Mouse (Mus musculus) midbrain, embryonic 16.5 days (tissue): ENCODE results near the gene Zfp787. TPM values are rescaled to one million over a fixed set of nuclear protein-coding genes. Genes with fewer than 3 reads are reported as not detected.

Experiments used
- ATAC-seq: fragments of 200-750 bp; cut with Nextera tagmentation; 2 replicates; pipeline ENCODE4 v1.8.0; 2017; ENCODE audit warnings: moderate TSS enrichment
- H3K27ac ChIP-seq: fragments of 300-500 bp; sonication (generic); 2 replicates; pipeline ENCODE4 v1.5.1; 2014; ENCODE audit warnings: mild to moderate bottlenecking, low read length, mixed read lengths
- H3K27me3 ChIP-seq: fragments of 300-500 bp; sonication (generic); 2 replicates; pipeline ENCODE4 v1.6.1; 2014; ENCODE audit warnings: low read depth, low read length, mixed read lengths; ENCODE audit not compliant: control insufficient read depth, insufficient read depth
- H3K36me3 ChIP-seq: fragments of 300-500 bp; sonication (generic); 2 replicates; pipeline ENCODE4 v1.6.1; 2014; ENCODE audit warnings: mild to moderate bottlenecking, low read length, moderate library complexity, mixed read lengths; ENCODE audit not compliant: control insufficient read depth, insufficient read depth
- H3K4me1 ChIP-seq: fragments of 300-500 bp; sonication (generic); 2 replicates; pipeline ENCODE4 v1.6.1; 2014; ENCODE audit warnings: mild to moderate bottlenecking, low read length, mixed read lengths; ENCODE audit not compliant: control insufficient read depth, insufficient read depth
- H3K4me2 ChIP-seq: fragments of 300-500 bp; sonication (generic); 2 replicates; pipeline ENCODE4 v1.6.1; 2014; ENCODE audit warnings: mild to moderate bottlenecking, low read length, mixed read lengths
- H3K4me3 ChIP-seq: fragments of 300-500 bp; sonication (generic); 2 replicates; pipeline ENCODE4 v1.5.1; 2014; ENCODE audit warnings: low read depth, mild to moderate bottlenecking, low read length, moderate library complexity, mixed read lengths
- H3K9ac ChIP-seq: fragments of 300-500 bp; sonication (generic); 2 replicates; pipeline ENCODE4 v1.6.1; 2014; ENCODE audit warnings: low read depth, low read length, mixed read lengths
- H3K9me3 ChIP-seq: fragments of 300-500 bp; sonication (generic); replicated peaks from 2 replicates; pipeline ENCODE4 v1.6.1; 2014; ENCODE audit warnings: mild to moderate bottlenecking, low read length, mixed read lengths; ENCODE audit not compliant: control insufficient read depth, poor library complexity, severe bottlenecking
- WGBS: fragments of 180-500 bp; shearing (Covaris S2); extraction: QIAGEN DNeasy Blood & Tissue Kit; methylation state at CpG from one replicate; pipeline ENCODE4 v1.1.7; 2014; 5-methylcytosine and 5-hydroxymethylcytosine counted together
- polyA plus RNA-seq: library from polyadenylated mRNA; unstranded; fragments of >200 nt; fragmentation: Nextera tagmentation; extraction: Ambion mirVana; gene quantifications from 2 replicates; pipeline ENCODE4 v1.2.1, GENCODE M21; 2015

The Zfp787 gene
- polyA plus RNA-seq, result 22.5 and 23.1 TPM in 2 replicates

GRCm38 (mm10) chr7:6155901-6156411 is at the start of gene Zfp787:
TSS of gene Zfp787 (minus strand) at chr7:6155997.
- peak within 1 kb of the TSS; percentile 93 for H3K9ac ChIP-seq
- no peaks in the 10 kb centered on the region for H3K27me3 ChIP-seq
- under 1% methylated on average over 43 of the region's 54 CpGs for WGBS
- no peaks in the 10 kb centered on the region for H3K36me3 ChIP-seq
- H3K9me3 ChIP-seq, result no peaks in the 10 kb centered on the region
- peak within 1 kb of the TSS; percentile 84 for H3K4me3 ChIP-seq
- peak within 1 kb of the TSS; percentile 98 for H3K4me2 ChIP-seq
- peak within 1 kb of the TSS; percentile 96 for H3K27ac ChIP-seq
- H3K4me1 ChIP-seq, result peaks cover 20% of the 10 kb centered on the region
- peak; percentile 97 for ATAC-seq

- H3K27me3 ChIP-seq, result no peaks in the 10 kb centered on the region
- 84% methylated on average over 3 of the region's 3 CpGs for WGBS
- ATAC-seq, result no peak
These were observed 48.4 kb upstream of the Zfp787 start for GRCm38 (mm10) chr7:6204200-6204599.

GRCm38 (mm10) chr7:6196790-6197189 is 41.0 kb upstream of the Zfp787 start, which contains the start of gene Galp:
TSS of gene Galp (plus strand) at chr7:6197090.
- no peaks in the 10 kb centered on the region for H3K36me3 ChIP-seq
- no peak within 1 kb of the TSS for H3K27ac ChIP-seq
- ATAC-seq, result no peak
- H3K4me1 ChIP-seq, result no peaks in the 10 kb centered on the region
- no peak within 1 kb of the TSS for H3K4me2 ChIP-seq
- 78% methylated on average over 3 of the region's 3 CpGs for WGBS
- no peak within 1 kb of the TSS for H3K4me3 ChIP-seq
- H3K27me3 ChIP-seq, result no peaks in the 10 kb centered on the region; the same call in 1 of the 2 replicates
- H3K9ac ChIP-seq, result no peak within 1 kb of the TSS
- no peaks in the 10 kb centered on the region for H3K9me3 ChIP-seq

More at GRCm38 (mm10) chr7:6204200-6204599, 48.4 kb upstream of the Zfp787 start:
- Histone ChIP-seq H3K4me3 (no peak overlapping the region), H3K9me3 (no peaks in the 10 kb centered on the region), H3K4me1 (no peaks in the 10 kb centered on the region), H3K27ac (no peak overlapping the region), H3K9ac (no peak overlapping the region), H3K36me3 (no peaks in the 10 kb centered on the region), H3K4me2 (no peak overlapping the region)

GRCm38 (mm10) chr7:6195777-6196176 is 40.0 kb upstream of the Zfp787 start:
- H3K4me2 ChIP-seq, result no peak overlapping the region
- no peaks in the 10 kb centered on the region for H3K36me3 ChIP-seq
- no peaks in the 10 kb centered on the region for H3K4me1 ChIP-seq
- no peak for ATAC-seq
- H3K9me3 ChIP-seq, result no peaks in the 10 kb centered on the region
- no peaks in the 10 kb centered on the region; the same call in 1 of the 2 replicates for H3K27me3 ChIP-seq
- H3K27ac ChIP-seq, result no peak overlapping the region
- no peak overlapping the region for H3K9ac ChIP-seq
- WGBS, result 47% methylated on average over 2 of the region's 2 CpGs
- H3K4me3 ChIP-seq, result no peak overlapping the region

GRCm38 (mm10) chr7:6194129-6194528 is 38.3 kb upstream of the Zfp787 start:
- peak; percentile 79 for ATAC-seq
- H3K27me3 ChIP-seq, result no peaks in the 10 kb centered on the region; the same call in 1 of the 2 replicates
- no peak overlapping the region for H3K4me2 ChIP-seq
- no peaks in the 10 kb centered on the region for H3K9me3 ChIP-seq
- H3K36me3 ChIP-seq, result peaks cover 10% of the 10 kb centered on the region
- WGBS, result 22% methylated on average over 5 of the region's 5 CpGs
- H3K4me1 ChIP-seq, result no peaks in the 10 kb centered on the region
- no peak overlapping the region for H3K4me3 ChIP-seq
- H3K27ac ChIP-seq, result no peak overlapping the region
- no peak overlapping the region for H3K9ac ChIP-seq

GRCm38 (mm10) chr7:6191376-6191775 is 35.6 kb upstream of the Zfp787 start:
- Histone ChIP-seq H3K27me3 (no peaks in the 10 kb centered on the region), H3K36me3 (peaks cover 25% of the 10 kb centered on the region), H3K4me1 (no peaks in the 10 kb centered on the region), H3K9ac (no peak overlapping the region), H3K9me3 (no peaks in the 10 kb centered on the region), H3K4me3 (no peak overlapping the region), H3K4me2 (no peak overlapping the region), H3K27ac (no peak overlapping the region)
- 44% methylated on average over 3 of the region's 3 CpGs for WGBS
- ATAC-seq, result no peak

- no peak overlapping the region for H3K9ac ChIP-seq
- no peak overlapping the region for H3K4me2 ChIP-seq
- no peak overlapping the region for H3K4me3 ChIP-seq
- peaks cover 40% of the 10 kb centered on the region for H3K36me3 ChIP-seq
- no peaks in the 10 kb centered on the region for H3K9me3 ChIP-seq
- H3K4me1 ChIP-seq, result no peaks in the 10 kb centered on the region
- H3K27ac ChIP-seq, result no peak overlapping the region
- WGBS, result 50% methylated on average over 44 of the region's 45 CpGs
- no peaks in the 10 kb centered on the region for H3K27me3 ChIP-seq
- ATAC-seq, result no peak
These were observed 33.7 kb upstream of the Zfp787 start for GRCm38 (mm10) chr7:6189542-6189941.

GRCm38 (mm10) chr7:6186756-6187155 is 31.0 kb upstream of the Zfp787 start:
- H3K4me1 ChIP-seq, result no peaks in the 10 kb centered on the region
- 80% methylated on average over 2 of the region's 2 CpGs for WGBS
- no peaks in the 10 kb centered on the region for H3K9me3 ChIP-seq
- no peak overlapping the region for H3K4me2 ChIP-seq
- no peak overlapping the region for H3K9ac ChIP-seq
- no peak for ATAC-seq
- no peaks in the 10 kb centered on the region for H3K27me3 ChIP-seq
- H3K27ac ChIP-seq, result no peak overlapping the region
- H3K4me3 ChIP-seq, result no peak overlapping the region
- peaks cover 49% of the 10 kb centered on the region for H3K36me3 ChIP-seq

- H3K36me3 ChIP-seq, result peaks cover 49% of the 10 kb centered on the region
- ATAC-seq, result no peak
- H3K27ac ChIP-seq, result no peak overlapping the region
- H3K9me3 ChIP-seq, result no peaks in the 10 kb centered on the region
- no peaks in the 10 kb centered on the region for H3K27me3 ChIP-seq
- no peaks in the 10 kb centered on the region for H3K4me1 ChIP-seq
- WGBS, result 97% methylated on average over 2 of the region's 2 CpGs
- H3K9ac ChIP-seq, result no peak overlapping the region
- no peak overlapping the region for H3K4me2 ChIP-seq
- H3K4me3 ChIP-seq, result no peak overlapping the region
These were observed 30.4 kb upstream of the Zfp787 start for GRCm38 (mm10) chr7:6186176-6186575.
